Mouse (Mus musculus): ENCODE measurements around the gene Ube2f. TPM values are rescaled to one million over a fixed set of nuclear protein-coding genes. Genes with fewer than 3 reads are reported as not detected.

The Ube2f gene
- polyA plus RNA-seq, 1 experiment from 2014 or later = 66.9 TPM

DNA sequence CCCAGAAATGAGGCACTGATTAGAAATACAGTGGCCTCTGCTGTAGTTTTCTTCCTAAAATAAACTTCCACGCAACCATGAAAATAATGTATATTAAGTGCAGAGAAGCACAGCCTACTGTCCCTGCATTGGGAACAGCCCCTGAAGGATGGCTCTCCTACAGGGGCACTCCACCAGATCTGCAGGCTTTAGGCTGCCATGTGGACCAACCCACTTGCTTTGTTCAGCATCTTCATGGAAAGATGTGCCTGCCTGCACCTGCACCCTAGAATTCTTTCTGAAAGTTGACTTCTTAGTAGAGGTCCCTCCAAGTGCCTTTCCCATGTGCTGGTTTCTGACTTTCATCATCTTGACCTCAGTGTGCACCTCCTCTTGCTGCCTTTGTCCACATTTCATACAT is 34.8 kb upstream of the Ube2f start:
- H3K4me2 ChIP-seq = no peak overlapping the region
- H3K27me3 ChIP-seq = no peaks in the 10 kb centered on the region
- H3K9ac ChIP-seq = no peak overlapping the region
- no peak overlapping the region for H3K27ac ChIP-seq (replicated peaks)
- no peaks in the 10 kb centered on the region for H3K36me3 ChIP-seq (replicated peaks)
- H3K4me3 ChIP-seq (replicated peaks) = no peak overlapping the region
- WGBS (ENCODE audit: insufficient replicate concordance) = 85% methylated on average over 1 of the region's 1 CpGs
- no peaks in the 10 kb centered on the region for H3K9me3 ChIP-seq (replicated peaks)
- H3K4me1 ChIP-seq (replicated peaks) = peaks cover 5% of the 10 kb centered on the region; the same call in 1 of the 2 replicates
- ATAC-seq (ENCODE audit: insufficient read depth) = no peak

GRCm38 (mm10) chr1:91215981-91216380 is 34.1 kb upstream of the Ube2f start:
- ATAC-seq (ENCODE audit: insufficient read depth) = no peak
- no peak overlapping the region for H3K27ac ChIP-seq (replicated peaks)
- no peaks in the 10 kb centered on the region for H3K36me3 ChIP-seq (replicated peaks)
- H3K4me2 ChIP-seq = no peak overlapping the region
- no peaks in the 10 kb centered on the region for H3K27me3 ChIP-seq
- WGBS (ENCODE audit: insufficient replicate concordance) = 5% methylated on average over 1 of the region's 1 CpGs
- no peak overlapping the region for H3K4me3 ChIP-seq (replicated peaks)
- peaks cover 5% of the 10 kb centered on the region; the same call in 1 of the 2 replicates for H3K4me1 ChIP-seq (replicated peaks)
- H3K9ac ChIP-seq = no peak overlapping the region
- H3K9me3 ChIP-seq (replicated peaks) = no peaks in the 10 kb centered on the region

- 11% methylated on average over 10 of the region's 10 CpGs for WGBS (ENCODE audit: insufficient replicate concordance)
- no peak for ATAC-seq (ENCODE audit: insufficient read depth)
- no peak overlapping the region; the same call in 1 of the 2 replicates for H3K4me2 ChIP-seq
- no peak overlapping the region for H3K9ac ChIP-seq
- H3K36me3 ChIP-seq (replicated peaks) = no peaks in the 10 kb centered on the region
- H3K9me3 ChIP-seq (replicated peaks) = no peaks in the 10 kb centered on the region
- no peak overlapping the region for H3K27ac ChIP-seq (replicated peaks)
- H3K4me1 ChIP-seq (replicated peaks) = peaks cover 5% of the 10 kb centered on the region; the same call in 1 of the 2 replicates
- H3K4me3 ChIP-seq (replicated peaks) = no peak overlapping the region
- no peaks in the 10 kb centered on the region for H3K27me3 ChIP-seq
Measured at GRCm38 (mm10) chr1:91216504-91217267, 33.4 kb upstream of the Ube2f start.

DNA sequence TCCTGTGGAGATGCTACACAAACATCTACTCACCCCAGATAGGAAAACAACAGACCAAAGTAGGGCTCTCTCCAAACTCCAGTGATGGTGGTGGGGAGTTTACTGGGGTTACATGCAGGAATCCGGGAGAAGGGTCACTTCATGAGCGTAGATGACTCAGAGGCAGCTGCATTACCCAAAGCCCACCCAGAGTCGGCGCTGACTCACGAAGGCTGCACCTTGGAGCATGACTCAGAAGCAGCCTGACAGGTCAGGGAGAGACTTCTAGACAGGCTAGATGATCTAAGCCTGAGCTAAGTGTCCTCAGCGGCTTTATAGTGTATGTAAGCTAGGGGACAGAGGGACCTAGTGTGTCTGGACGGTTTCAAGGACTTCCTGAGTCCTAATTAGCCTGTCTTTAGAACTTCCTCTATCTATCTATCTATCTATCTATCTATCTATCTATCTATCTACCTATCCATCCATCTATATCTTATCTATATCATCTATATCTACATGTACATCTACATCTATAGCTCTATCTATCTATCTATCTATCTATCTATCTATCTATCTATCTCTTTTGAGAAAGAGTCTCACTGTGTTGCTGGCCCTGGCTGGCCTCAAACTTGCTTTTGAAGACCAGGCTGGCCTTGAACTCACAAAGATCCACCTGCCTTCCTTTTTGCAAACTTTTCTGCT is 30.3 kb upstream of the Ube2f start:
- H3K9me3 ChIP-seq (replicated peaks) = no peaks in the 10 kb centered on the region
- H3K9ac ChIP-seq = no peak overlapping the region
- no peak overlapping the region for H3K4me2 ChIP-seq
- no peak overlapping the region for H3K27ac ChIP-seq (replicated peaks)
- no peaks in the 10 kb centered on the region for H3K27me3 ChIP-seq
- no peaks in the 10 kb centered on the region for H3K36me3 ChIP-seq (replicated peaks)
- no peak for ATAC-seq (ENCODE audit: insufficient read depth)
- peaks cover 5% of the 10 kb centered on the region; the same call in 1 of the 2 replicates for H3K4me1 ChIP-seq (replicated peaks)
- no peak overlapping the region for H3K4me3 ChIP-seq (replicated peaks)
- 64% methylated on average over 7 of the region's 7 CpGs for WGBS (ENCODE audit: insufficient replicate concordance)

- Histone ChIP-seq H3K4me3 (replicated peaks) (no peak overlapping the region), H3K4me1 (replicated peaks) (peaks cover 5% of the 10 kb centered on the region; the same call in 1 of the 2 replicates), H3K4me2 (no peak overlapping the region), H3K36me3 (replicated peaks) (no peaks in the 10 kb centered on the region), H3K9me3 (replicated peaks) (no peaks in the 10 kb centered on the region), H3K9ac (no peak overlapping the region), H3K27ac (replicated peaks) (no peak overlapping the region), H3K27me3 (no peaks in the 10 kb centered on the region)
- ATAC-seq (ENCODE audit: insufficient read depth) = 0 out of 2 replicates have a peak, but pooled peaks have one; percentile 12
- 61% methylated on average over 3 of the region's 3 CpGs for WGBS (ENCODE audit: insufficient replicate concordance)
Measured at GRCm38 (mm10) chr1:91220322-91220672, 29.8 kb upstream of the Ube2f start.

GRCm38 (mm10) chr1:91226562-91226961 is 23.5 kb upstream of the Ube2f start:
- no peaks in the 10 kb centered on the region for H3K36me3 ChIP-seq (replicated peaks)
- 71% methylated on average over 4 of the region's 4 CpGs for WGBS (ENCODE audit: insufficient replicate concordance)
- H3K4me2 ChIP-seq = no peak overlapping the region
- no peak overlapping the region for H3K9ac ChIP-seq
- H3K9me3 ChIP-seq (replicated peaks) = no peaks in the 10 kb centered on the region
- H3K4me3 ChIP-seq (replicated peaks) = no peak overlapping the region
- ATAC-seq (ENCODE audit: insufficient read depth) = peak; percentile 47; the same call in 1 of the 2 replicates
- H3K27ac ChIP-seq (replicated peaks) = peak overlapping the region; percentile 76; the same call in 1 of the 2 replicates
- H3K27me3 ChIP-seq = no peaks in the 10 kb centered on the region
- peaks cover 29% of the 10 kb centered on the region for H3K4me1 ChIP-seq (replicated peaks)

- peaks cover 29% of the 10 kb centered on the region for H3K4me1 ChIP-seq (replicated peaks)
- 41% methylated on average over 15 of the region's 15 CpGs for WGBS (ENCODE audit: insufficient replicate concordance)
- peak overlapping the region; percentile 51 for H3K4me2 ChIP-seq
- H3K36me3 ChIP-seq (replicated peaks) = no peaks in the 10 kb centered on the region
- no peak overlapping the region for H3K4me3 ChIP-seq (replicated peaks)
- H3K27ac ChIP-seq (replicated peaks) = peak overlapping the region; percentile 76
- H3K9ac ChIP-seq = peak overlapping the region; percentile 37
- peak; percentile 68 for ATAC-seq (ENCODE audit: insufficient read depth)
- no peaks in the 10 kb centered on the region for H3K9me3 ChIP-seq (replicated peaks)
- H3K27me3 ChIP-seq = peaks cover under 1% of the 10 kb centered on the region; the same call in 1 of the 2 replicates
Measured at GRCm38 (mm10) chr1:91227381-91228054, 22.6 kb upstream of the Ube2f start.

DNA sequence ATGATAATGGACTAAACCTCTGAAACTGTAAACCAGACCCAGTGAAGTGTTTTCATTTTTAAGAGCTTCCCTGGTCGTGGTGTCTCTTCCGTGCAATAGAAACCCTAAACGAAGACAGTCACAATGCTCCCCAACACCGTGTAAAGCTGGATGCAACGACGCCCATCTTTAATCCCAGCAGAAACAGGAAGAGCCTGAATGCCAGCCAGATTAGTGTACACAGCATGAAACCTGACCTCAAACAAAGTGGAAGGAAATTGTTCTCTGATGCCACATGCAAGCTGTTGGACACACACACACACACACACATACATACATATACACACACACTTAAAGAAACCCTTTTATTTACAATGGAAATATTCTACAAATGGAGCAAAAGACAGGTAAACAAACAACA is 19.0 kb upstream of the Ube2f start:
- Histone ChIP-seq H3K9me3 (replicated peaks) (no peaks in the 10 kb centered on the region), H3K9ac (no peak overlapping the region), H3K36me3 (replicated peaks) (no peaks in the 10 kb centered on the region), H3K27ac (replicated peaks) (no peak overlapping the region), H3K4me1 (replicated peaks) (peaks cover 29% of the 10 kb centered on the region), H3K4me3 (replicated peaks) (no peak overlapping the region), H3K27me3 (peaks cover 3% of the 10 kb centered on the region; the same call in 1 of the 2 replicates), H3K4me2 (no peak overlapping the region)
- 31% methylated on average over 6 of the region's 6 CpGs for WGBS (ENCODE audit: insufficient replicate concordance)
- no peak for ATAC-seq (ENCODE audit: insufficient read depth)

DNA sequence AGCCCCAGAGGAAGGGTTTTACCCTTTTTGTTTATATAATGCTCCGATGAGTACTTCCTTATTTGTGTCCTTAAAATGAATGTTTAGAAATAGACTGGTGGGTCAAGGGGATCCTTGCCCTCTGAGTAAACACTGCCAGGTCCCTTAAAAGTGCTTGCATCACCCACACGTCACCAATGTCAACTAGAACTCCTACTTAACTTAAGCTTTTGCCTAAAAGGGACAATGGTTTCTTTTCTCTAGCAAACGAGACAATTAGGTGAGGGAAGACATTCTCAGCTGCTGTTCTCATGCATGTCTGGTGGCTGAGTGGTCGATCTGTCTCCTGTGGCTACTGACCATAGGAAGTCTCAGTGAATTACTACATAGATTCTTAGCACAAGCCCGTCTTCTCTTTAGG is 18.2 kb upstream of the Ube2f start:
- Histone ChIP-seq H3K36me3 (replicated peaks) (no peaks in the 10 kb centered on the region), H3K27ac (replicated peaks) (no peak overlapping the region), H3K9me3 (replicated peaks) (no peaks in the 10 kb centered on the region), H3K9ac (no peak overlapping the region), H3K4me2 (no peak overlapping the region), H3K4me3 (replicated peaks) (no peak overlapping the region), H3K4me1 (replicated peaks) (peaks cover 25% of the 10 kb centered on the region), H3K27me3 (peaks cover 3% of the 10 kb centered on the region; the same call in 1 of the 2 replicates)
- 25% methylated on average over 5 of the region's 5 CpGs for WGBS (ENCODE audit: insufficient replicate concordance)
- no peak for ATAC-seq (ENCODE audit: insufficient read depth)

DNA sequence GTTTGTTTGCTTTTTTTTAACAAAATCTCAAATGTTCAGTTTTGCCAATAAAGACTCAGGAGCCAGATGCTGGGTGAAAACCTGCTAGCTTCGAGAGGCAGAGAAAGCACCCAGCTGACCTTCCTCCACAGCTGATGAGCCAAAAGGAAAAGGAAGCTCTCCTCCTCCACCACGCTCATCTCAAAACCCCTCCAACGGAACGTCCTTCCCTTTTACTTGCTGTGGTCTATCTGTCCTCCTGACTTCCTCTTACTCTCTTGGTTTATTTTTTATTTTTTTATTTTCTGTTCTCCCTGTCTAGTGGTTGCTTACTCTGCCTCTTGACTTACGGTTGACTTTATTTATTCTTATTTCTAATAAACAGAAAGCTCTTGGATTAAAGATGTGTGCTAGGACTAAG is 14.7 kb upstream of the Ube2f start:
- no peak overlapping the region for H3K27ac ChIP-seq (replicated peaks)
- H3K36me3 ChIP-seq (replicated peaks) = no peaks in the 10 kb centered on the region
- peaks cover 11% of the 10 kb centered on the region; the same call in 1 of the 2 replicates for H3K4me1 ChIP-seq (replicated peaks)
- no peaks in the 10 kb centered on the region for H3K9me3 ChIP-seq (replicated peaks)
- H3K4me3 ChIP-seq (replicated peaks) = no peak overlapping the region
- no peak for ATAC-seq (ENCODE audit: insufficient read depth)
- H3K9ac ChIP-seq = no peak overlapping the region
- 6% methylated on average over 5 of the region's 5 CpGs for WGBS (ENCODE audit: insufficient replicate concordance)
- no peak overlapping the region for H3K4me2 ChIP-seq
- H3K27me3 ChIP-seq = peaks cover 3% of the 10 kb centered on the region; the same call in 1 of the 2 replicates

- H3K9ac ChIP-seq = no peak overlapping the region
- ATAC-seq (ENCODE audit: insufficient read depth) = no peak
- H3K4me2 ChIP-seq = no peak overlapping the region
- no peak overlapping the region for H3K4me3 ChIP-seq (replicated peaks)
- H3K36me3 ChIP-seq (replicated peaks) = no peaks in the 10 kb centered on the region
- no peaks in the 10 kb centered on the region for H3K9me3 ChIP-seq (replicated peaks)
- H3K27me3 ChIP-seq = peaks cover under 1% of the 10 kb centered on the region; the same call in 1 of the 2 replicates
- H3K4me1 ChIP-seq (replicated peaks) = peaks cover 23% of the 10 kb centered on the region
- 54% methylated on average over 6 of the region's 6 CpGs for WGBS (ENCODE audit: insufficient replicate concordance)
- H3K27ac ChIP-seq (replicated peaks) = no peak overlapping the region
Measured at GRCm38 (mm10) chr1:91237676-91238075, 12.4 kb upstream of the Ube2f start.
